Mouse (Mus musculus) thymus, adult 2 months (tissue): ENCODE measurements around the gene Npsr1.

Experiments
- CTCF ChIP-seq: fragments of 200-500 bp; IDR thresholded peaks from 2 replicates; pipeline ENCODE4 v1.5.1; 2012; ENCODE audit warnings: mild to moderate bottlenecking, control low read depth, low read length, moderate library complexity, borderline replicate concordance; ENCODE audit not compliant: control insufficient read depth, poor library complexity, insufficient read depth; ENCODE audit errors: extremely low read depth
- POLR2A ChIP-seq: fragments of 200-500 bp; IDR thresholded peaks from 2 replicates; pipeline ENCODE4 v1.6.1; 2012; ENCODE audit warnings: mild to moderate bottlenecking, low read length, control low read depth, moderate library complexity; ENCODE audit not compliant: control insufficient read depth, poor library complexity, insufficient read depth; ENCODE audit errors: extremely low read depth

GRCm38 (mm10) chr9:24136354-24136753 is 38.6 kb downstream of the Npsr1 start:
- TF ChIP-seq CTCF (no peak), POLR2A (no peak)
